Mouse (Mus musculus) embryonic facial prominence, embryonic 11.5 days (tissue): ENCODE measurements at regions not wholly inside any gene's neighbourhood (a gene's known extent, or its start where the extent isn't known, plus 50 kb on each side); places are given as distances from the start of the nearest gene placed in this dataset.

ENCODE experiments used
- ATAC-seq: fragments of 200-750 bp; cut with Nextera tagmentation; replicated peaks from 2 replicates; pipeline ENCODE4 v1.8.0; 2017; ENCODE audit warnings: low read depth; ENCODE audit not compliant: insufficient number of reproducible peaks, low FRiP score, low TSS enrichment
- DNase-seq: peaks from one replicate; pipeline ENCODE4 v3.0.0-alpha.2; 2015; ENCODE audit warnings: low spot score
- H3K27ac ChIP-seq: fragments of 300-500 bp; sonication (generic); replicated peaks from 2 replicates; pipeline ENCODE4 v1.5.1; 2014; ENCODE audit warnings: mild to moderate bottlenecking, low read depth, low read length, control low read depth
- H3K27me3 ChIP-seq: fragments of 300-500 bp; sonication (generic); 2 replicates; pipeline ENCODE4 v1.6.1; 2014; ENCODE audit warnings: mild to moderate bottlenecking, low read length, moderate library complexity, mixed read lengths; ENCODE audit not compliant: control insufficient read depth, insufficient read depth
- H3K36me3 ChIP-seq: fragments of 300-500 bp; sonication (generic); replicated peaks from 2 replicates; pipeline ENCODE4 v1.6.1; 2014; ENCODE audit warnings: low read depth, mild to moderate bottlenecking, low read length, moderate library complexity, mixed read lengths; ENCODE audit not compliant: control insufficient read depth, insufficient read depth
- H3K4me1 ChIP-seq: fragments of 300-500 bp; sonication (generic); 2 replicates; pipeline ENCODE4 v1.6.1; 2014; ENCODE audit warnings: low read length, mixed read lengths; ENCODE audit not compliant: control insufficient read depth, insufficient read depth
- H3K4me2 ChIP-seq: fragments of 300-500 bp; sonication (generic); 2 replicates; pipeline ENCODE4 v1.6.1; 2014; ENCODE audit warnings: low read depth, mild to moderate bottlenecking, control low read depth, low read length, moderate library complexity
- H3K4me3 ChIP-seq: fragments of 300-500 bp; sonication (generic); 2 replicates; pipeline ENCODE4 v1.5.1; 2014; ENCODE audit warnings: low read depth, low read length, control low read depth
- H3K9ac ChIP-seq: fragments of 300-500 bp; sonication (generic); replicated peaks from 2 replicates; pipeline ENCODE4 v1.6.1; 2014; ENCODE audit warnings: mild to moderate bottlenecking, control low read depth, low read length
- H3K9me3 ChIP-seq: fragments of 300-500 bp; sonication (generic); replicated peaks from 2 replicates; pipeline ENCODE4 v1.6.1; 2016; ENCODE audit warnings: mild to moderate bottlenecking, low read length, inconsistent platforms, mixed read lengths; ENCODE audit not compliant: control insufficient read depth
- WGBS: fragments of 180-500 bp; shearing (Covaris S2); extraction: QIAGEN DNeasy Blood & Tissue Kit; methylation state at CpG from one replicate; pipeline ENCODE4 v1.1.7; 2014; 5-methylcytosine and 5-hydroxymethylcytosine counted together

GRCm38 (mm10) chrX:11915984-11916383 lies 244.2 kb downstream of the Bcor start:
- Histone ChIP-seq H3K4me3 (no peak overlapping the region), H3K27me3 (no peaks in the 10 kb centered on the region), H3K27ac (no peak overlapping the region), H3K9ac (no peak overlapping the region), H3K4me2 (no peak overlapping the region), H3K36me3 (no peaks in the 10 kb centered on the region), H3K4me1 (no peaks in the 10 kb centered on the region), H3K9me3 (no peaks in the 10 kb centered on the region)
- 71% methylated on average over 10 of the region's 10 CpGs for WGBS
- ATAC-seq: no peak
- DNase-seq: no peak

GRCm38 (mm10) chrX:11920231-11920630 lies 239.9 kb downstream of the Bcor start:
- Histone ChIP-seq H3K4me1 (no peaks in the 10 kb centered on the region), H3K4me2 (no peak overlapping the region), H3K27me3 (no peaks in the 10 kb centered on the region), H3K36me3 (no peaks in the 10 kb centered on the region), H3K9me3 (no peaks in the 10 kb centered on the region), H3K27ac (no peak overlapping the region), H3K4me3 (no peak overlapping the region), H3K9ac (no peak overlapping the region)
- no peak for DNase-seq
- 57% methylated on average over 2 of the region's 2 CpGs for WGBS
- no peak for ATAC-seq

DNA sequence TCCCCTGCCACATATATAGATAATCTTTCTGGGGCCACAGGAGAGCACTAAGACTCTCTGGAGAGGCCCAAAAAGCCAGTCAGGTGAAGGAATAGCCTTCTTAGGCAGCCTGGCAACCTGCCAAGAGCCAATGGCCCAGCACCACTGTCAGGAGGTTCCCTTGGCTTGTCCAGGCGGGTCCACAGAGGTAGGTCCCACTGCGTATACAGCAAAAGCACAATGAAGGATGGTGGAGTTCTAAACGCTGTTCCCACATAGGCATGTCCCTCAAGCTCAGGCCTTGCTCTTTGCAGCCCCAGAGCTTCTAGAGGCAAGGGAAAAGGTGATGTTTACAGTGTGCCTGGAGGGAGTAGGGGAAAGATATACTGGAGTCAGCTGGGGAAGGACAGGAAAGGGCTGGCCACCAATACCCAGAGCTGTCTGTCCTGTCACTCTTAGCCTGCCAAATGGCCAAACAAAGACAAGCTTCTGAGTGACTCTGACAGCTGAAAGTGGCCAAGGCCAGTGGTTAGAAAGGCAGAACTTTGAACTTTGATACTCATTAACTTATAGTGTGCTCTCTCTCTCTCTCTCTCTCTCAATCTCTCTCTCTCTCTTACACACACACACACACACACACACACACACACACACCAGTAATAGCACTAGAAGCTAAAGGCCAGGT lies 235.4 kb downstream of the Bcor start:
- Histone ChIP-seq H3K4me1 (no peaks in the 10 kb centered on the region), H3K9ac (no peak overlapping the region), H3K4me2 (no peak overlapping the region), H3K4me3 (no peak overlapping the region), H3K36me3 (no peaks in the 10 kb centered on the region), H3K27ac (no peak overlapping the region), H3K27me3 (no peaks in the 10 kb centered on the region), H3K9me3 (no peaks in the 10 kb centered on the region)
- WGBS: 79% methylated on average over 3 of the region's 3 CpGs
- DNase-seq (no peak), ATAC-seq (no peak)

- WGBS: 34% methylated on average over 10 of the region's 10 CpGs
- Histone ChIP-seq H3K4me1 (no peaks in the 10 kb centered on the region; the same call in 1 of the 2 replicates), H3K27ac (no peak overlapping the region), H3K4me2 (no peak overlapping the region), H3K4me3 (no peak overlapping the region), H3K36me3 (no peaks in the 10 kb centered on the region), H3K9ac (no peak overlapping the region), H3K27me3 (no peaks in the 10 kb centered on the region), H3K9me3 (no peaks in the 10 kb centered on the region)
- DNase-seq (no peak), ATAC-seq (no peak)
Observed at GRCm38 (mm10) chrX:11926868-11927535, 233.2 kb downstream of the Bcor start.

DNA sequence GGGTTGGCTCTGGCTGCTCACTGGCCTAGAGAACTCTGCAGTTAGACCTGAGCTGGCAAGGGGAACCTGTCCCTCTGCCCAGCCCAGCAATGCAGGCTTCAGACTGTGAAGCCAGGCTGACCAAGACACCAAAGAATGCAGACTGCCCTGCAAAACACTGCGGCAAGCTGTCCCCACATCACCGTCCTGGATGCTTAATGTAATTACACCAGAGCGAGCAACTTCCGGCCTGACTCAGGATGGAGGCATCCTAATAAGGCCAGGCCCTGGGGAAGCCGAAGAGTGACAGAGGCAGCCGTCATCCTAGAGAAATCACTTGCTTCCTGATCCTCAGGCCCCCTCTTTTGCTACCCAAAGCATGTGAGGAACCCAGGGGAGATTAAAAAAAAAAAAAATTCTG lies 230.7 kb downstream of the Bcor start:
- no peak overlapping the region for H3K9ac ChIP-seq
- DNase-seq (peak; percentile 19), ATAC-seq (no peak)
- no peak overlapping the region for H3K4me3 ChIP-seq
- no peaks in the 10 kb centered on the region for H3K27me3 ChIP-seq
- no peaks in the 10 kb centered on the region for H3K9me3 ChIP-seq
- H3K4me1 ChIP-seq: no peaks in the 10 kb centered on the region; the same call in 1 of the 2 replicates
- H3K4me2 ChIP-seq: no peak overlapping the region
- no peaks in the 10 kb centered on the region for H3K36me3 ChIP-seq
- 32% methylated on average over 6 of the region's 6 CpGs for WGBS
- H3K27ac ChIP-seq: no peak overlapping the region

DNA sequence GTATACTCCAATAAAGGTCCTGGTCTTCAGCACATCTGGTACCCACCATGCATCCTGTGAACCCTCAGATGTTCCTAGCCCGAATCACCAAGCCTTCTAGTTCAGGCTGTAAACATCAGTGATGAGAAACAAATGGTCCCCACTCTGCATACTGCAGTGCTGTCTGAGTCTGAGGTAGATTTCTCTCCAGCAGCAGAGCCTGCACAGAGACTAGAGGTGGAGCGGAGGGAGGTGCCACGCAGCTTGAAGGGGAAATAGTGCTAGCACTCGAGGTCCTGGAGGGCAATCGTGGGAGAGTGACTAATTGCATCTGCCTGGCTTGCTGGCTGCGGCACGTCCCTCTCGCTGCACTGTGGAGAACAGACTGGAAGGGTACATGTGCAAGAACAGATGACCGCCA lies 228.7 kb downstream of the Bcor start:
- WGBS: 34% methylated on average over 9 of the region's 9 CpGs
- ATAC-seq (0 out of 2 replicates have a peak, but pooled peaks have one; percentile 52), DNase-seq (peak; percentile 17)
- Histone ChIP-seq H3K36me3 (no peaks in the 10 kb centered on the region), H3K4me1 (no peaks in the 10 kb centered on the region; the same call in 1 of the 2 replicates), H3K4me2 (no peak overlapping the region), H3K9ac (no peak overlapping the region), H3K4me3 (no peak overlapping the region), H3K27ac (no peak overlapping the region), H3K9me3 (no peaks in the 10 kb centered on the region), H3K27me3 (no peaks in the 10 kb centered on the region)

DNA sequence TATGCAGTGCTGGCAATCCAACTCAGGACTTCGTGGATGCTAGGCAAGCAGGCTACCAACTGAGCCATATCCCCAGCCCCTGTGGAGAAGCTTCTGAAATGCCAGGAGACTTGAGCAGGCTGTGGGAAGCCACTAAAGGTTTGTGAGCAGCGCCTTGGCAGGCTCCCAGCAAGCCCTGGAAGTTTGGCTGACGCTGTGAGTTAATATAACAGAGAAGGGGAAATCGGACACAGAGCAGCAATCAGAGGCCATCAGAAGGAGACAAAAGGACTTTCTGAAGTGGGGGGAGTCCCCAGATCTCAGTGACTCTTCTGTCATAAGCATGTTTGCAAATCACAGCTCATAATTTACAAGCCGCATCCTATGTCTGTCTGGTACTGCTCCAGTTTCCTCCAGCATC lies 224.8 kb downstream of the Bcor start:
- Histone ChIP-seq H3K27me3 (no peaks in the 10 kb centered on the region), H3K27ac (no peak overlapping the region), H3K4me3 (no peak overlapping the region), H3K4me2 (no peak overlapping the region), H3K9ac (no peak overlapping the region), H3K9me3 (no peaks in the 10 kb centered on the region), H3K36me3 (no peaks in the 10 kb centered on the region), H3K4me1 (no peaks in the 10 kb centered on the region; the same call in 1 of the 2 replicates)
- no peak for DNase-seq
- ATAC-seq: no peak
- 68% methylated on average over 5 of the region's 5 CpGs for WGBS

DNA sequence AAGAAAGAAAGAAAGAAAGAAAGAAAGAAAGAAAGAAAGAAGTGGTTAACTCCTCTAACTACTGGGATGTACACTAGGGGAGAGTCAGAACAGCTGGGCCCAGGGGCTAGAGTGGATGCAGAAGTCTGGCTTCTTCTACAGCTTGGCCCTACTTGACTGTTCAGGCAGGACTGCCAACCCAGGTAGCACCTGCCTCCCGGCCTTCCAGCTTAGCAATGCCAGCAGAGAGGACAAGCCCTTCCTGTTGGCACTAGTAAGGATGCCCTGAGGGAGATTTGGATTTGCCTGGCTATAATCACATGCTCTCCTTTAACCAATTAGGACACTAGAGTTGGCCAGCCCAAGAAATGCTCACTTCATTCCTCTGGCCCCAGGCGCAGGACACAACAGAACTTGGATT lies 219.9 kb downstream of the Bcor start:
- 79% methylated on average over 2 of the region's 2 CpGs for WGBS
- ATAC-seq: no peak
- Histone ChIP-seq H3K27ac (no peak overlapping the region), H3K4me1 (no peaks in the 10 kb centered on the region), H3K9me3 (no peaks in the 10 kb centered on the region), H3K9ac (no peak overlapping the region), H3K4me2 (no peak overlapping the region), H3K4me3 (no peak overlapping the region), H3K27me3 (no peaks in the 10 kb centered on the region), H3K36me3 (no peaks in the 10 kb centered on the region)
- no peak for DNase-seq
